Mouse (Mus musculus) cerebellum, adult (tissue): ENCODE measurements around the gene Ncstn.
A peak's percentile ranks its signal among the peaks of the same experiment; 100 is the strongest.

Source experiments
- ATAC-seq: cut with Nextera tagmentation; 2 replicates; pipeline ENCODE4 v1.9.2; 2017; ENCODE audit warnings: mild to moderate bottlenecking, moderate library complexity, mixed read lengths; ENCODE audit not compliant: insufficient number of reproducible peaks, low FRiP score, low TSS enrichment

Ncstn gene

GRCm38 (mm10) chr1:172082101-172082898, at the start of gene Ncstn, which contains the start of gene Copa:
Gene Ncstn, minus strand, starts transcription at chr1:172082795.
Gene Copa, plus strand, starts transcription at chr1:172082529.
- peak; percentile 99 for ATAC-seq

DNA sequence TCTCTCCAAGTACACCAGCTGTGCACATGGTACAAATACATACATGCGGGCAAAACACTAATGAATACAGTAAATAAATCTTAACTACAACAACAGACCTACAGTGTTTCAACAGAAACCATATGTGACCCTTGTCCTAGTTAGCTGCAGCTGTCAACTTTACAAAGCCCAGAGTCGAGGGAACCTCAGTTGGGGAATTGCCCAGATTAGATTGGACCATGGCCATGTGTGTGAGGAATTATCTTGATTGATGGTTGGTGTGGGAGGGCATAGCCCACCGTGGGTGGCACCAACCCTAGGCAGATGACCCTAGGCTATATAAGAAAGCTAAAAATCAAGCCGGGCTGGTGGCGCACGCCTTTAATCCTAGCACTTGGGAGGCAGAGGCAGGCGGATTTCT, 49.7 kb upstream of the Ncstn start:
- ATAC-seq: no peak

DNA sequence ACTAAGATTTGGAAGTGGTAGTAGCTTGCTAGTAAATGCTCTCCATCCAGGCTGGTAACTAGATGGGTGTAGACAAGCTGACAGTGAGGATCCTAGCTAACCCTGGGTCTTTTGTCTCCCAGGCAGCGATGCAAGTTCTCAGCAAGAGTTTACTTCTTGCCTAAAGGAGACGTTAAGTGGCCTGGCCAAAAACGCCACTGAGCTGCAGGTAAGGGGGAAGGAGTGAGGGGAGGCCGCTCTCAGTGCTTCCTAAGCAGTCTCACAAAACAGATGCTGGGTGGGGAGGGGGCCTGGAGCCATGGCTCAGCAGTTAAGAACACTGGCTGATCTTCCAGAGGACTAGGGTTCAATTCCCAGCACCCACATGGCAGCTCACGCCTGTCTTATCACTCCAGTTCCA, 47.2 kb upstream of the Ncstn start:
- ATAC-seq: no peak

GRCm38 (mm10) chr1:172129108-172129507, 46.5 kb upstream of the Ncstn start:
- no peak for ATAC-seq

DNA sequence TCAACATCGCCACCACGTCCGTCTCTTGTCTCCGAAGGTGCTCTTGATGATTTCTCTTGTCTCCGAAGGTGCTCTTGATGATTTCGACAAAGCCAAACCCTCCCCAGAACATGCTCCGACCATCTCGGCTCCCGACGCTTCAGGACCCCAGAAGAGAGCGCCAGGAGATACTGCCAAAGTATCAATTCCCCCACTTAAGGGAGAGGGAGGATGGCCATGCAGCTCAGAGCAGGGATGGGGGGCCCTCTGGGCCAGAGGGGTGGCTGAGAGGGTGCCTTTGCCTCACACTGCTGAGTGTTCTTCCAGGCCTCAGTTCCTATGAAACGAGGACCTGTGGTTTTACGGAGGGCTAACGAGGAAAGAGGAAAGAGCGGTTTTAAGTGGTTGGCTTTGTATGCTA, 46.0 kb upstream of the Ncstn start:
- no peak for ATAC-seq

DNA sequence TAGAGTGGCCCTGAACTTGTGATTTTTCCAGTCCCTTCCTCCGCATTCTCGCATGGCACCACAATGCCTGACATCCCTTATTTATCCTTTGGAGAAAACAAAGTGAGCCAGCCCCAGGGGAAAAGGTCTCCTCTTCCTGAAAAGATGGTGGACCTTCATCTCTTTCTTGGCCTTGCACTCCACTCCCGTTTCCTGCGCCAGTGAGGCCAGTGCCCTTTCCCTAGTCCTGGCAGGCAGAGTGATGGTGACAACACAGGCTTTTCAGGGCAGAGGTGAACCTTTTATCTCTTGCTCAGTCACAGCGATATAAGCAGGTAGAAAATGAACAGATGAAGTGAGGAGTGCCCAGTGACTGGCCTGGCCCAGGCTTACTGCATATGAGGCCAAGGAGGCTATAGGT, 44.9 kb upstream of the Ncstn start:
- no peak for ATAC-seq

DNA sequence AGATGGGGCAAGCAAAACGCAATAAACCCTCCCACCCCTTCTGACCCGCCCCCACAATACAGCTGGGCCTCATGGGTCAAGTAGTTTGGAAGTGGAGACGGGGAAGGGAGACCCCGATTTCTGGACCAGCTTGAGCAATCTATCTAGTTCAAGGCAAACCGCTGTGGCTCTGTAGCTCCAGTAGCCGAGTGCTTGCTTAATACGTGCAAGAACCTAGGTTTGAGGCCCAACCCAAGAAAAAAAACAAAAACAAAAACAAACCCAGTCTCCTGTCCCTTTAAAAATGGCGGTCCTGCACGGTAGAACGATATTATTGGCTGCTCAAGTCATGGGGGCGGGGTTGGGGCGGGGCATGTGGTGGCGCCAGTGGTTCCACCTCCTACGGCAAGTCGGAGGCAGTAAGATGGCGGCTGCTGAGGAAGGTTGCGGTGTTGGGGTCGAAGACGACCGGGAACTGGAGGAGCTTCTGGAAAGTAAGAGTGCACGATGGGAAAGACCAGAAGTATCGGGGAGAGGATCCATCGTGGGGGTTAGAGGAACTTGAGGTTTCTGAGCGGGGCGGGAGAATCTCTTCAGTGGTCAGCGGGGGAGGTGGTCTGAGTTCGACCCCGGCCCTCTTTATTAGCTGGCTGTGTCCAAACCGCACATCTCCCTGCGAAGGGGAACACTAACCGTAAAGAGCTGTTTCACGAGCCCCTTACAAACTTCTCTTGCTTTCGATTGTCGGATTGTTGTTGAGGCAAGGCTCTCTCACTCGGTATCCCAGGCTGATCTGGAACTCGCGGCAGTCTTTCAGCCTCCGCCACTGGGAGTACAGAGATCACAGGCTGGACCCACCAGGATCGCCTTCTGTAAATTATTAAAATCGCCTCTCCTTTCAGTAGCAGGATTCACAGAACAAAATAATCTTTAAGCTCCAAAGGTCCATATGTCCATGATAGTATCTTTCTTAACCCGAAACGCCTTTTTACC, 44.1 kb upstream of the Ncstn start, which contains the start of gene Pex19:
Pex19 (plus strand) TSS at position 380 of the 972 bp plus-strand sequence.
- peak; percentile 85 for ATAC-seq

DNA sequence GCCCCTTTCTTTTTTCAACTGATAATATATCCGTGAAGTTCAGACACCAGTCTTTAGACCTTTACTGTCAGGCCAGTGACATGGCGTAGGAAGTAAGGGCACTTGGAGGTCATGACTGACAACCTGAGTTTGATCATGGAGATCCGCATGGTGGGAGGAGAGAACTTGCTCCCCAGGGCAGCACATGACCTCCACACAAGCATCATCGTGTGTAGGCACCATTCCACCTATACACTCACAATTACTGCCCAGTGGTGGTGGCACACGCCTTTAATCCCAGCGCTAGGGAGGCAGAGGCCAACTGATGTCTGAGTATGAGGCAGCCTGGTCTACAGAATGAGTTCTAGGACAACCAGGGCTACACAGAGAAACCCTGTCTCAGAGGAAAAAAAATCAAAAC, 42.0 kb upstream of the Ncstn start:
- ATAC-seq: no peak

DNA sequence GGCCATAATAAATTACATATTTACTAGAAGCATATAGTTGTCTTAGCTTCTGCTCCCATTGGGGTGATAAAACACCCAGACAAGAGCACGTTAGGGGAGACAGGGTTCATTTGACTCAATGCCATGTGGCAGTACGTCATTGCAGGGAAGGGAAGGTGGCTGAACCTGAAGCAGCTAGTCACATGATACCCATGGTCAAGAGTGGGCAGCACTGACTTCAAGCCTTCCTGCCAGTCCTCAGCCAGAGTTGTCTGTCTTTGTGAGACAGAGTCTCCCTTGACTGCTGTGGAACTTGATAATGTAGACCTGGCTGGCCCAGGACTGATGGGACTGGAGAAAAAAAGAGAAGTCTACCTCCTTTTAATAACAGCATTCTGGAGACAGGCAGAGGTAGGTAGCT, 40.1 kb upstream of the Ncstn start:
- ATAC-seq: no peak

DNA sequence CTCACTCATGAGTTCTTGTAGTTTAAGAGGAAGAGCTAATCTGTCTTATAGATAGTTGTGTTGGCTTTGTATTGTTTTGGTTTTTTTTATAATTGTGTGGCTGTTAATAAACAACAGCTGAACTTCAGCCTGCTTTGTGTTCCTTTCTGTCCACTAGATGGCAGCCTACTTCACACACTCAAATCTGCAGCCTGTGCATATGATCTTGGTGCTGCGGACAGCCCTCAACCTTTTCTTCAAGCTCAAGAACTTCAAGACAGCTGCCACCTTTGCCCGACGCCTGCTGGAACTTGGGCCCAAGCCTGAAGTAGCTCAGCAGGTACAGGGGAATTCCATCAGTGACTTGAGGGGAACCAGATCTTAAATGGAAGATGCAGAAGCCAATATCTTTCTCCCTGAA, 37.1 kb upstream of the Ncstn start:
- peak; percentile 72; the same call in 1 of the 2 replicates for ATAC-seq

DNA sequence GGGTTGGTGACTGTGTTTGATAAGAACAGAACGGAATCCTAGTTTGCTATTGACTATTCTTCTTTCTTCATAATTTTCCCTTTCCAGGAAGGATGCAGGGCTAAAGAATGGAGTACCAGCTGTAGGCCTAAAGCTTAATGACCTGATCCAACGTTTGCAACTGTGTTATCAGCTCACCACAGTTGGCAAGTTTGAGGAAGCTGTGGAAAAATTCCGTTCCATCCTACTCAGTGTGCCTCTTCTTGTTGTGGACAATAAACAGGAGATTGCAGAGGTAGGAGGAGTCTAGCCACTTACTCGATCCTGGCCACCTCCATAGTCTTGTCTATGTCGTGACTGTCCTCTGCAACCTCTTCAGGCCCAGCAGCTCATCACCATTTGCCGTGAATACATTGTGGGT, 36.5 kb upstream of the Ncstn start:
- peak; percentile 45; the same call in 1 of the 2 replicates for ATAC-seq

- ATAC-seq: no peak
Observed at GRCm38 (mm10) chr1:172116948-172117347, 34.4 kb upstream of the Ncstn start.

- ATAC-seq: no peak
Observed at GRCm38 (mm10) chr1:172107777-172108477, 25.3 kb upstream of the Ncstn start.

DNA sequence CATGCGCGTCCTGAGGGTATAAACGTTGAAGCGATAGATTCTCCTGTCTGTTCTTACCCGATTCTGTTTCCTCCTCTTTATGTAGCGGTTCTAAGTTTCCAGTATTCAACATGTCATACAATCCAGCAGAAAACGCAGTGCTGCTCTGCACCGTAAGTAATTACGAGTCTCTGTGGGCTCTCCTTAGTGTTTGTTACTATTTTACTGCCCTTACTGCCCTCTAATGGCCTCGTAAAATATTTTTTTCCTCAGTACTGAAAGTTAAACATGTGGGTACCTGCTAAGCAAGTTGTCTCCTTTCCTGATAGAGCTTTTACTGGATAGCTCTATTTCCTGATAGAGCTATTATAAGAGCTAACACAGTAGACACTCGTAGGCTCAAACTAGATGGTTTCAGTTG, 22.5 kb upstream of the Ncstn start:
- ATAC-seq: no peak

DNA sequence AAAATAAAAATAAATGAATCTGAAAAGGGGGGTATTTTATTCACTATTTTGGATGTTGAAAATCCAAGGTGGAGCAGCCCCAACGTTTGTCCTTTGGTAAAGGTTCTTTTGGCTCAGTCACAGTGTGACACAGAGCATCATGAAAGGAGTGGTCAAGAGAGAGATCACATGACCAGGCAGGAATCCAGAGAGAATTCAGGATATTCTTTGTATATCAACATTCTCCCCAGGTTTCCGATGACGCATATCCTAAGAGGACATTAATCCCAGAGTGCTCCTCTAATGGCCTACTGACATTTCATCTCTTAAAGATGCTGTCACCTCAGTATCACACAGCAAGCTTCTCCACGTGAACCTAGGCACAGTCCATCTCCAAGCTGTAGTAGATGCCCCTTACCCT, 21.0 kb upstream of the Ncstn start:
- no peak for ATAC-seq

- ATAC-seq: no peak
Observed at GRCm38 (mm10) chr1:172099325-172100033, 16.9 kb upstream of the Ncstn start.

- no peak for ATAC-seq
Observed at GRCm38 (mm10) chr1:172095202-172095601, 12.6 kb upstream of the Ncstn start.

GRCm38 (mm10) chr1:172094295-172094694, 11.7 kb upstream of the Ncstn start:
- no peak for ATAC-seq

DNA sequence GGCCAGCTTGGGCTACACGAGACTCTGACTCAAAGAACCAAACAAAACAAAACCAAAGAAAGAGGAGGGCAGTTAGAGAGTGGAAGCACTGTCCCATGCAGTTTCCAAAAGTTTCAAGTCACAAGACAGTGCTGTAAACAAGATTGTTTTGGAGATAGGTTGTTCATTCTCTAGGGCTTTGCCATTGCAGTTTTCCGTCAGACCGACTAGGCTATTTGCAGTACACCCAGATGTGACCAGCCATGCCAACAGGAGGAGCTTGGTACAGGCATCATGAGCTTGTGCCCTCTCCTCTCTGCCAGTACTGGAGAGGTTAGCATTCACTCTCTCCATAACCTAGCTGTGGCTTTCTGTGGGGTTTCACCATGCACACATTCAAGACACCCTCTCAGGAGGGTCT, 10.9 kb upstream of the Ncstn start:
- ATAC-seq: no peak

GRCm38 (mm10) chr1:172082899-172083445, 377 bp upstream of the Ncstn start:
- ATAC-seq: no peak; the same call in 1 of the 2 replicates
